Mouse (Mus musculus) heart, postnatal 25 days (tissue): ENCODE results near the gene Cxcr1. TPM values are rescaled to one million over a fixed set of nuclear protein-coding genes. Genes with fewer than 3 reads are reported as not detected.
"Not testable (repeated sequence)": the region's sequence is repeated elsewhere in the genome, so short reads cannot be mapped to it uniquely, and the experiment has no call there.

Experiments
- DNase-seq: peaks from one replicate; pipeline ENCODE4 v3.0.0; 2022; ENCODE audit warnings: low spot score
- intact Hi-C: fragments of 180-260 bp; cut with DNase I; formaldehyde crosslinking; loops from one replicate; pipeline ENCODE4 v1.15.1; 2025
- total RNA-seq, 2 experiments: library from RNA; stranded (reverse); gene quantifications; 2 replicates each; pipeline ENCODE4 v1.2.3; 2021

The Cxcr1 gene
- total RNA-seq, 2 experiments from 2014 or later, result not detected

DNA sequence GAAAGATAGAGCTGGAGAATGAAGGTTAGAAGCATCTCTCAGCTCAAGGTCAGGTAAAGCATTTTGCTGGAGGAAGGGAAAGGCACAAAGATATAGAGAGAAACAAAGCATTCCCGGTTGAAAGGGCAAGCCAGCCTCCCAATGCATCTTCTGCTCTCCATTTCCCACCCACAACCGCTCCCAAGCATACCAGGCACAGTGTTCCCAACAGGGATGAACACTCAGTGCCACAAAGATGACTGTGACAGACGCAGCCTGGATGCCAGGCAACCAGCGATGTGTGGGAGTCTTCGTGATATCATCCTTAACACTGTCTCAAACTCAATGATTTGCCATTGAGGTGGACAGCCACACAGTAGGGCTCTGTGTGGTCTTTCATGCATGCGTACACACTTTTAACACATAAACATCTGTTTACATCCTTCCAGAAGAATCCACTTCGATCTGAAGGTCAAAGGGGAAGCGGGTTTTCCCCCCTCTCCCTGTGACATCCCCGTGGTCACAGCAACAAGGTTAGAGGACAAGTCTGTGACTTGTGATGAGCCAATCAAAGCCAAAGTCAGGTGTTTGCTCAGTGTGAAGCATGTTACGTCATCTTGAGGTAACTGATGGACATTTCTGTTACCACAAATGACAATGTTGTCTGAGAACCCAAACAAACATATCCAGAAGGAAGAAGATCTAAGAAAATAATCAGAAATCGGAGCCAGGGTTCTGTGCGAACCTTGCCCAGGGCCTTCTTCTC, 3.5 kb upstream of the Cxcr1 start:
- intact Hi-C loops, result loop anchor here (5.0 kb wide), 1 partner anchor 296 kb away; no protein-coding TSS in a partner anchor
- no peak for DNase-seq

DNA sequence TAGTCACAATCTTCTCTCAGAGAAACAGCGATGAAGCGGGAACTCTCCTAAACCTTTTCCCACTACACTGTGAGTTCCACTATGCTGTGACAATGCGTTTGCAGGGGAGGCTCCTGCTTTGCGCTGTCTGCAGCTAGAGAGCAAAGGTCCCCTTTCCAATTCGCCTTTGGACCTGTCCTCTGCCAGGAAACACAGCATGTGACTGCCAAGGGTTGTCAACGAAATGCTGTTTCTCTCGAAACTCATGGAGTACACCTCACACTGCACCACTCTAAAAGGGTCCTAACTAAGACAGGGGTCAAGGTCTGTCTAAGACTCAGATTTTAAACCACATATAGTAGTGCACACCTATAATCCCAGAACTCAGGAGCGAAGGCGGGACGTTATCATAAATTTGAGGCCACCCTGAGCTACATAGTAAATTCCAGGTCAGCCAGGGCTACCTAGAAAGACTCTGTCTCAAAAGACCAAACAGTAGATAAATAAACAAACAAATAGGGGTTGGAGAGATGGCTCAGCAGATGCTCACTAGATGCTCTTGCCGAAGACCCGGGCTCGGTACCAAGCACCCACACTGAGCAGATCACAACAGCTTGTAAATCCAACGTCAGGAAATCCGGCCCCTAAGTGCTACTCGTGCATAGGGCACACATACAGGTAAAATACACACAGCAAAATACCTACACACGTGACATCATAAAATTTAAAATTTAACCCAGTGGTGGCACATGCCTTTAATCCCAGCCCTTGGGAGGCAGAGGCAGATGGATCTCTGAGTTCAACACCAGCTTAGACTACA, 2.4 kb upstream of the Cxcr1 start:
- no peak for DNase-seq
- intact Hi-C loops, result loop anchor here (5.0 kb wide), 1 partner anchor 295 kb away; no protein-coding TSS in a partner anchor

DNA sequence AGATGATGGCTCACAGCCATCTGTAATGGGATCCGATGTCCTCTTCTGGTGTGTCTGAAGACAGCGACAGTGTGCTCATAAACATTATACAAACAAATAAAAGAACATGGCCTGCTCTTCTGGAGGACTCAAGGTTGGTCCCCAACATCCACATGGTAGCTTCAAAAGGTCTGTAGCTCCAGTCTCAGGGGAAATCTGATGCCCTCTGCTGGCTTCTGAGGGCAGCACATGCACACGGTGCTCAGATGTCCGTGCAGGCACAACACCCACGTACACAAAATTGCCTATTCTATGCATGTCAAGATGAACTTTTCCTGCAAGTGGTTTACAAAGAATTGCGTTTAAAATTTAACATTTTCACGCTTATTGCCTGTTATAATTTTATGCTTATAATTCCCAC, 1.5 kb upstream of the Cxcr1 start:
- DNase-seq, result no peak
- intact Hi-C loops, result loop anchor here (5.0 kb wide), 1 partner anchor 294 kb away; no protein-coding TSS in a partner anchor

DNA sequence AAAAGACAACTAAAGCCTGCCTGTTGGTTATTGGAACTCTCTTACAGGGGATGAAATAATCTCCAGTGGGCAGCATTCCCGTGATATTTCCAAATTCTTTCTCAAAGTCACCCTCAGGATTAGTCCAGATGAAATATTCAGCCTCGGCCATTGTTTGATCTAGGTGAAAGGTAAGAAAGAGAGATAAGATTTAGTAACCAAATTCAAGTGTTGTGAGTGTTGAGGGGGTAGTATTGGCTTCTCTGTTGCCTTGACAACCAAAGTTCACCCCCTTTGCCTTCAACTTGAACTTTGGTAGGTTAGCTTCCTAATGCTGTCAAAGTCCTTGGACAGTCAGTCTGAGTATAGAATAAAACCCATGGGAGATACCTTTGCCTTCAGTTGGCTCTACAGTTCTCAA, 1.7 kb downstream of the Cxcr1 start:
- intact Hi-C loops, result no loop called here
- no peak for DNase-seq

DNA sequence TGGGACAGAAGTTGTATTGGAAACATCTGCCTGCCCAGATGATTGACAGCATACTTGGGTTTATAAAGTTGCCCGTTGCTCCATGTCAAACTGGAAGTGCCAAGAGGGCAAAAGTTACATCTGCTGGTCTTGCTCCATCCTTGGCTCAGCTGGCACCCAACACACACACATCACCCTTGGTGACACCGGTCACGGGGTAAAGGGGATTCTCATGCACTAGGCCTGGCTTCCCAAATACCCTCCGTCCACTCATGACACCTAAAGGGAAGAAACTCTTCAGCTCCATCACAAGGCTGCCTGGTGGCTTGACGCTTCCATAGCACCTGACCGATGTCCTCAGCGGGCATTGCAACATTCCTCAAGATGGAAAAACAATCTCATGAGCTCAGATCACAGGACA, 4.0 kb downstream of the Cxcr1 start:
- intact Hi-C loops, result no loop called here
- DNase-seq, result no peak

DNA sequence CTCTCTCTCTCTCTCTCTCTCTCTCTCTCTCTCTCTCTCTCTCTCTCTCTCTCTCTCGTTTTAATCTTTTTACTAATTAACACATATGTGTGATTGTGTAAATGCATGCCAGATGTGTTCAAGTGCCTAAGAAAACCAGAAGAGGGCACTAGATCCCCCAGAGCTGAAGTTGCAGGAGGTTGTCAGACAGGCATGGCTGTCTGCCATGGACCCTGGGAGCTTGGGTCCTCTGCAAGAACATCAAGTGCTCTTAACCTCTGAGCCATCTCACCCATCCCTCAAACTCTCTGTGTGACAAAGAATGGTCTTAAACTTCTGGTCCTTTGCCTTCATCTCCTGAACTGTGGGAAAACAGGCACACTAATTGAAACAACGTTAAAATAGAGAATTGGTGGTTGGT, 11.4 kb downstream of the Cxcr1 start:
- intact Hi-C loops, result no loop called here
- no peak for DNase-seq

DNA sequence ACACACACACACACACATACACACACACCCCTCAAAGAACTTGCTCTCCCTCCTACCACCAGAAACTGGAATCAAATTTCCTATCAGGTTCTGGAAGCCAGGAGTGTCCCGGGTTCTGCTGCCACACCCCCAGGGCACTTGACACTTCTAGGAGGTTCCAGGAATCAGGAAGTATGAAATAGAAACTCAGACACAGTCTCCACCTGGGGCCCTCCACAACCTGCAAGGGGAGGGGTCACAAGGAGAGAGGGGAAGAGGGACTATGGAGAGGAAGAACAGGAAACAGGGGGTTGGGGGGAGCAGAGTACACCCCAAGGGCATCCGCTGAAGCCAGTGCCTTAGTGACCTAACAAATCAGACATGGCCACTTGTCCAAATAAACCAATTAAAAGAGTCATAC, 13.0 kb downstream of the Cxcr1 start:
- DNase-seq, result no peak
- intact Hi-C loops, result no loop called here

DNA sequence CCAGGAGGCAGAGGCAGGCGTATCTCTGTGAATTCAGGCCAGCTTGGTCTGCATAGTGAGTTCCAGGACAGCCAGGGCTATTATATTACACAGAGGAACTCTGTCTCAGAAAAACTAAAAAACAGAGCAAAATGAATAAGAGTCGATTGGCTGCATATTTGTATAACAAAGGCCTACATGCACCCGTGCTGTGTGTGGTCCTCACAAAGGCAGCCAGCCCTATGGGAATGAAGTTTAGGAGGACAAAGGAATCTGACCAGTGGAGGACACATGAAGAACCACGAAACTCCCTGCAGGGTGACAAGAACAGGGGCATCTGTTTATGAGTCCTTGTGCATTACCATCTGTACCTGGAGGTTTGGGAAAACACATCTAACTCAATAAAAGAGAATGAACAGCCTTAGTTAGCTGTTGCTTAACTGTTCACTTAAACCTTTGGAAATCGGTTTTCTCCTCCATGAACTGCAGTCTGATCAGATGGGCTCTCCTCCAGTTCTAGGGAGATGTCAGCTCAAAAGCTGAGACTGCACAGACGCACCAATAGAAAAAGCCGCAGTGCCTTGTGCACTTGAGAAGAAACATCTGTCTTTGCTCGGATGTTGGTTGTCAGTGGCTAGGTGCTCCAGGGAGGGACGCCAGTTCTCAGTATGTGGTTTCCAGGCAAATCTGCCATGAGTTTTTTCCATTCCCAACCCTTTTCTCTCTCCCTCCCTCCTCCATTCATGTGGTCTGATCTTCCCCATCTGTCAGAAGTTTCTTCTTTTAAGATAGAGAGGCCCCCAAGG, 14.6 kb downstream of the Cxcr1 start:
- DNase-seq, result no peak
- intact Hi-C loops, result no loop called here

DNA sequence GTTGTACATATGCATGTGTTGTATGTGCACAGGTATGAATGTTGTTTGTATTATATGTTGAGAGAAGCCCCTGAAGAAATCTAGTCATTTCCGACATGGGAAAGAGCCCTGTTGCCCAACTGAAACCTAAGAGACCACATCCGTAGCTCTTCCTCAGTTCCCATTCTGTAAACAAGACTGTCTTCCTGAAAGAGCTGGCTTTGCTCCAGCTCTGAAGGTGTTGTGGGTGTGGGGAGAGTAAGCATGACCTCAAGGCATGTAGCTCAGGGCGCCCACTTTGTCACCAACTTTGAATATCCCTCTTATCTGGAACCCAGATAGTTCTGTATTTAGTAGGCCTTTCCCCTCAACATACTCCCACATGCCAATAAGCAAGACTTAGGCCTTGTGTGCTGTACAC, 15.8 kb downstream of the Cxcr1 start:
- DNase-seq, result no peak

DNA sequence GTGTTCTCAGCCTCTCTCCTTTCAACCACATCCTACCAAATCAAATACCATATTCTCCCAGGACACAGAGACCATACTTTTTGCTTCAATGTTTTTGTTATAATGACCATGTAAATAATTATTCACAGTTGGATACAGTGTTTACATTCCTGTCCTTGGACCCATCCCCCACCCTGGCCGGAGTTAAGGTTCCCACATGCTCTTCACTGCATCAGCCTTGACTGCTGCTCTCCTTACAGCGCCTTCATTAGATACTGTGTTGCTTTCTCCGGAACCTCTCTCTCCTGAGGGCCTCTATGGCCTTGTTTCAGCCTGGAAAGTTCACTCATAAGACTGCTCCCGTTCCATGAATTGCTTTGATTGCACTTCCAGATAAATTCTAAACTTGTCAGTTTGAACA, 18.7 kb downstream of the Cxcr1 start:
- intact Hi-C loops, result no loop called here
- no peak for DNase-seq

More for the DNA sequence above, 15.8 kb downstream of the Cxcr1 start:
- intact Hi-C loops, result no loop called here

DNA sequence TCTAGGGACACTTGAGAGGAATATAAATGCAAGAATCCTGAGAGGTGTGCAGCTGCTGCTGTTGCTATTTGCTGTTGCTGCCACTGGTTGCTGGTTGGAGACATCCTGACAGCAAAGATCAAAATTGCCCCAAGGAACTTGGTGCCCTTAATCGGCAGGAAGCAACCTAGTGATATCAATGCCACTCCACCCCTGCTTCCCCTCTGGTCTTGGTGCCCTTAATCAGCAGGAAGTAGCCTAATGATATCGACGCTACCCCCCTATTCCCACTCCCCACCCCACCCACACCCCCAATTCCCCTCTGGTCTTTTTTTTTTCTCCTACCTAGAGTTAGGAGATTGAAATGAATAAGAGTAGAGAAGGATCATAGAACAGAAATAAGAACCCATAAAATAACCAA, 21.7 kb downstream of the Cxcr1 start:
- intact Hi-C loops, result no loop called here
- no peak for DNase-seq

DNA sequence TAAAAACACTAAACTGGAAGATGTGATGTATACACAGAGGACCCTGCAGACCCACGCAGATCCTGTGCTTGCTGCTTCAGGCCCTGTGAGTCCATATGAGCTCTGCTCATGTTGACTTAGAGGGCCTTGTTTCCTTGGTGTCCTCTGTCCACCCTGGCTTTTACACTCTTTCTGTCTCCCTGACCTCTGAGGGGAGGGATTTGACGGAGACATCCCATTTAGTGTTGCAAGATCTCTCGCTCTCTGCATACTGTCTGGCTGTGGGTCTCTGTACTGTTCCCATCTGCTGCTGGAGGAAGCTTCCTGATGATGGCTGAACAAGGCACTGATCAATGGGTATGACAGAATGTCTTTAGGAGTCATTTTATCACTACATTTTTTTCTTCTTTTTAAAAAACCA, 24.7 kb downstream of the Cxcr1 start:
- DNase-seq, result no peak
- intact Hi-C loops, result no loop called here

DNA sequence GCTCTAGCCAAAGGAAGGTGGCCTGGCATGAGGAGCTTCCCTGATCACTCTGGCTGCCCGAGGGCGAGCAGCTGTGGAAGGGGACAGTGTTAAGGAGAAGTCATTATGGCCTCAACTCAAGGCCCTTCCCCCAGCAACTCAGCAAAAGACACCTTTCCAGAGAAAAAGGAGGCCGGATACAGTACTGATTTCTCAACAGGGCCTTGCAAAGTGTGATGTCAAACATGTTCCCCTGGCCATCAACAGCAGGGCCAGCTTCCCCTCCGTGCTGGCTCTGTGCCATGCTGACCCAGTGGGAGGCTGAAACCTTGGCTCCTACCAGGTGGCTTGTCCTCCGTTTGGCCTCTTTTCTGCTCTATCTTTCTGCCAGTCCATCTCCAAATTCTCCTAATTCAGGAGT, 27.3 kb downstream of the Cxcr1 start:
- intact Hi-C loops, result no loop called here
- no peak for DNase-seq

DNA sequence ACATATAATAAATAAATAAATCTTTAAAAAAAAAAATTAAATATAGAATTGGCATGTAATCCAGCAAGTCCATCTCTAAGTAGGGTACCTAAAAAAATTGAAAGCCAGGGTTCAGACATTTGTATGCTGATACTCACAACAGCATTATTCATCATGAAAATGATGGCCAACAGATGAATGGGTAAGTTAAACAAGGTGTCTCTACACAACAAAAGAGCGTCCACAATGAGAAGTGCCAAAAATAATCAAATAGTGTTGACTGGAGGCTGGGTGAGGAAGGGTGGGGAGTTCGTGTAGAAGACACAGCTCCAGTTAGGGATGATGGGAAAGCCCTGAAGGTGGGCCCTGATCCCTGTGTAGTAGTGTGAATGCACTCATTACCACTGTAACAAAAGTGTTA, 34.4 kb downstream of the Cxcr1 start:
- no peak for DNase-seq
- intact Hi-C loops, result no loop called here

DNA sequence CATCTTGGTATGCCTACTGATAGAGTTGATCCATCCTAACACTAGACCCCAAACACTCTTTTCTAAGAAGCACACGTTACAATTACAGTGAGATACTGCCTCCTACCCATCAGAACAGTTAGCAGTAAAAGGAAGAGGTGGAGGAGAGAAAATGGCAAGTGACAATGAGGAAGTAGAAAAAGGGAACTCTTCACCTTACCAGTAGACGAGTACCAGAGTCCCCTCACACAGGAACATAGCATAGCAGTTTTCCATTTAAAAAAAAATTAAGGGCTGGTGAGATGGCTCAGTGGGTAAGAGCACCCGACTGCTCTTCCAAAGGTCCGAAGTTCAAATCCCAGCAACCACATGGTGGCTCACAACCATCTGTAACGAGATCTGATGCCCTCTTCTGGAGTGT, 34.8 kb downstream of the Cxcr1 start:
- intact Hi-C loops, DNase-seq: not testable (repeated sequence)

DNA sequence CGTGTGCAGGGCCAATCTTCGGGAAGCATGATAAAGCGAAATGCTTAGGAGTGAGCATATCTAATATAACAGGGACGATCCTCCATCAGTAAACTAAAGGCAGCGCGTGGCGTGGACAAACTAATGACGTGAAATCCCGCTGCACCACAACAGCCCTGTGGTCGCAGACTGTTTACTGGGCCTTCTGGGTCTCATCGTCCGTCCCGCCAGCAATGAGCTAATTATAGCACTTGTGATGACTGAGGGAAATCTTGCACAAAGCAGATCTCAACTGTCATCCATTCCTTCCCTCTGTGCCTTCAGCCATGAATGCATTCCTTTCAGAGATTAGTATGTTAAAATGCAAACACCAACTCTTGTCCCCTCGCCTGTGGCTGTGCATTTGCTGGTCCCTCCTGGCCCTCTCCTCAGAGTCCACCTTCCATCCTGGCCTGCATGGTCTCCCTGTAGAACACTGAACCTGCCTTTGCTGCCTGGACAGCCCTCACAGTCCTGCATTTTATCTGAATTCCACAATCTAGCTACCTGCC, 38.0 kb downstream of the Cxcr1 start:
- no peak for DNase-seq
- intact Hi-C loops, result no loop called here

DNA sequence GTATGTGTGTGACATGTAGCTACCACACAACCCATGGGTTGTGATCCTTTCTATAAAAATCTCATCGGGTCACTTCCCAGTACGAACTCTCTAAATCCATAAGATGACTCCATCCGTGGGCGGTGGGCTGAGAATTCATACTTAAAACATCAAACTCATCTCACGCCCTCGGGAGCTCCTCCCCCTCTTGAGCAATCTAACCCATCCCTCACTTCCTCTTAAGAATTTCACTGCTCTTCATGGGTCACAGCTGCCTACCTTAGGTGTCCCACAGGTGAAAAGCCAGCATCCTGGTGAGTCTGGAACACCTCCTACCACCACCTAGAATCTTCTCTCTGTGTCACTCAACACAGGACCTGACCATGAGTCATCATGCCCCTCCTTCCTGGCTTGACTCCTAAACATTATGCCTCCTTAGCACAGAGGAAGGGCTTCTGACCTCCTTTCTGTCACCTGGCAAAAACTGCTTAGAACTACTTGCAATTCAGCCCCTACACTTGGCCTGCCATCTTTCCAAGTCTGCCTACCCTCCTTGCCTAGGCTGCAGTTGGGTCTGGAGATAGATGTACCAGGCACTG, 38.9 kb downstream of the Cxcr1 start:
- no peak for DNase-seq
- intact Hi-C loops, result no loop called here

DNA sequence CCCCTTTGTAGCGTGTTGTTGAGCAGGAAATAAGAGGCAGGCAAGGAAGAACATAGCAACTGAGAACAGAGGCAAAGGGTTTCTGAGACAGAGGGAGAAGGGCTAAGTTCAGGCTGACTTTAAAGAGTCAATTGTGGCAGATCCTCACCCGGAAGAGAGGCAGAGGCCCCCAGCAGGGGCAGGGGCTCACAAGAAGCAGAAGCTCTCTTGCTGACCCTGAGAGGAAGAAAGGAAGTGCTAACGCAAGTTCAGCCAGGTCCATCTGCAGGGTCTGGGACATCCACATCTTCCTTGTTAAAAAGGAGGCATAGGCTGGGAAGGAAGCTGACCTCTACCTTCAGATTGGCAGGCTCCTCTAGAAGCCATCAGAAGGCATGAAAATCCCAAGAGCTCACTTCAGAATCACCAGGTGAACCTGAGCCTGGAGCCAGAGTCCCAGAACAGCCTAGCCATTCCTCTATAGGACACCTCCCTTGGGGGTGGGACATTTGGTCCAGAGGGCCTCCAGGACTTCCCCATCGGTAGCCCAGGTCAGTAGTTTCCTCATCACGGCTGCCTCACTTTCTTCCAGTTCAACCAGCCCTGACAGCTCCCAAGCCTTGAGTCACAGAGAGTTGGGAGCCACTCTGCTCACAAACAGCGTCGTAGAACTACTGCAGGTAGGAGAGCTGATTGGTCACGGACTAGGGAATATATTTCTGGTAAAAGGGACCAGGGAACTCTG, 40.8 kb downstream of the Cxcr1 start, which contains the start of gene Cxcr2:
Cxcr2 (plus strand) TSS at position 529 of the 724 bp plus-strand sequence.
- no peak for DNase-seq
- intact Hi-C loops, result no loop called here

DNA sequence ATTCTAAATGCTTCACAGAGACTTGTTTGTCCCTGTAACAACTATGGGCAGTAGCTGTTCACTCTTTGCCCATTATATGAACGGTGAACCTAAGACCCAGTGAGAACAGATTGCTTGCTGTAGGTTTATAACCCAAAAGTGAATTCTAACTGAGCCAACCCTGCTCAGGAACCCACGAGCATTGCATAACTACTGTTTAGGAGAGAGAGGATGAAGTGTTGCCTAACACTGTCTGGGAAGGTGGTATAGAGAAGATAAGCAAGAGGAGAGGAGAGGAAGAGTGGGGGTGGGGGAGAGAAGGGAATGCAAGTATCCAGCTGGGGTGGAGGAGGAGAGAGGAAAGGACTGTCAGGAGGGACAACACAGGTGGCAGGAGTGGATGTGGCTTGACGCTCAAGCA, 43.3 kb downstream of the Cxcr1 start:
- no peak for DNase-seq
- intact Hi-C loops, result no loop called here
